Mouse (Mus musculus) retina, adult 2 months (tissue): Measurements from ENCODE around the gene Mmel1.

ENCODE experiments used
- DNase-seq: peaks from one replicate; pipeline ENCODE4 v3.0.0-alpha.2; 2012; ENCODE audit warnings: low read depth, low spot score

Mmel1 gene

DNA sequence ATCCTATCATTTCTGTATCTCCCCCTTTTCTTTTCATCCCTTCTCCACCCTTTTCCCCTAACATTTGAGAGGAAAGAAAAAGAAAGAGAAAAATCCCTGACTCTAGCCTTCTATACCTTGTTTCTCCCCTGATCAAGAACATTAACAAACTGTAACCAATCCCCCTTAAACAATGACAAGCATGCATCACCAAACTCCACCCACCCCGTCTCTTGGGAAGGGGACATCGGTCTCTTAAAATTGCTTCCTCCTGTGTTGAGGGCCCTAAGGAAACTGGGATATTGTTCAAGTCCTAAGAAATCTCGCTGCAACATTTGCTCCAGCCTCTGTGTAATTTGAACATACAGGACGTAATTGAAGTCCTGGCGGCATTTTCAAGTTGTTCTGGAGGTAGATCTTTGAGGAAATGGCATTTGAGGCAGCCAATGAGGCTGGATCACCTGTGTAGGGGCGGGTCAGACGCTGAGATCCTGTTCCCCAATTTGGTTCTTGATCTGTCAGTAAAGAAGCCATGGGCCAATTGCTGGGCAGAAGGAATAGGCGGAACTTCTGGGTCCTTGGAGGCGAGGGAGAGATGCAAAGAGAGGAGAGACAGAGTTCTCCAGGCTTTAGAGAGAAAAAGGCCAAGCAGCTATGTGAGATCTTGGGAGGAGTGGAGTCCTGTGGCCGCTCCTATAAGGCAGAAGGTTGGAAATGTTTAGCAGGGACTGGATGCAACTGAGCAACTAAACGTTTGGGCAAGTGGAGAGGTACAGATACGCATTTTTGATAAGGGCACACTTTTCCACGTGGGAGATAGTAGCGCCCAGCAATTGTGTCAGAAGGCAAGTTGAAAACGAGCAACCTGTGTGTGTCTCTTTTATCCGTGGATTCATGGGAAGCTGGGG, 35.0 kb downstream of the Mmel1 start:
- no peak for DNase-seq

GRCm38 (mm10) chr4:154907833-154908232, 38.4 kb downstream of the Mmel1 start:
- DNase-seq = peak; percentile 50

GRCm38 (mm10) chr4:154908490-154908889, 39.1 kb downstream of the Mmel1 start:
- DNase-seq = no peak

- no peak for DNase-seq
Measured at GRCm38 (mm10) chr4:154910606-154911522, 41.5 kb downstream of the Mmel1 start.

DNA sequence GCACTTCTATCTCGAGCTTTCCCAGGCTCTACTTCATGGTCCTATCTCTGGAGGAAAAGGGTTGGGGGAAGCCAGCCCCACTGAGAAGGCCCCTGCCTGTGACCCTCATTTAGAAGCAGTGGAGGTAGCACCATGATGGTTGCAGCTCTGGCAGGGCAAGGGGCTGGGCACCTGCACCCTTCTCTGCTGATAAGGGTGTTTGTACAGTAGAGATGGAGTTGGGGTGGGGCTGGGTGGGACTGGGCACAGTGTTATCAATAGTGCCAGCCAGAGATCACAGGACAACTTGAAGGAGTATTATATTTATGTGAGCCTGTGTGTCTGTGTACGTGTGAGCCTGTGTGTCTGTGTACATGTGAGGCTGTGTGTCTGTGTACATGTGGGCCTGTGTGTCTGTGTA, 42.3 kb downstream of the Mmel1 start:
- DNase-seq = no peak

DNA sequence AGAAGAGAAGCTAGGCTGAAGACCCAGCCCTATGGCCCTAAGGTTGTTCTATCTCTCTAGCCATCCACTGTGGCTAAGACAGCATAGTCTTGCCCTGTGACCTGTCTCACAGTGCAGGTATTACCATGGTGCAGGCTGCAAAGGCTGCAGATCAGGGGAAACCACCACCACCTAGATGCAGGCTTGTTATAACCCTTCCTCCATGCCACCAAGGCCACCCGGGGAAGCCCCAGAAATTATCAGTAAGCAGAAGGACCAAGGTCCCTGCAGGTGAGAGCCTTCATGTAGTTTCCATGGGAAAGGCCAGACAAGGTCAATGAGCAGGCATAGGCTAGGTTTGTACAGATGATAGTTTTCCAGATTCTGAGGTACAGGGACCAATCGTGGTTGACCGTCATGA, 44.5 kb downstream of the Mmel1 start:
- no peak for DNase-seq

DNA sequence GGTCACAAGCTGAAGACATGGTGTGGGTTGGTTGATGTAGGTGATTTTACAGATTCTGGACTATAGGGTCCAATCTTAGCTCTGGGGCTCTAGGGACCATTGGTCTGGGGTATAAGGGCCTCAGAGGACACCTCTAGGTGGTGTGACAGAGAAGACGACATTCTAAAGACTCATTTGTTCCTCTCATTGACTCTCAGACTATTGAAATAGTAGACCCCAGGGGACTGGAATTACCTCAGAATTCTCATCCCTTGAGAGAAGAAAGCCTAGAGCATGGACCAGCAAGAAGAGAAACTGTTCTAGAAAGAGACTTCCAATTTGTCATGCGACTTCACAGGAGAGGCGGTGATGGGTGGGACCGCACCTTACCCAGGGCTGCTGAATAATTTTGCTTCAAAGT, 44.9 kb downstream of the Mmel1 start:
- DNase-seq = no peak

DNA sequence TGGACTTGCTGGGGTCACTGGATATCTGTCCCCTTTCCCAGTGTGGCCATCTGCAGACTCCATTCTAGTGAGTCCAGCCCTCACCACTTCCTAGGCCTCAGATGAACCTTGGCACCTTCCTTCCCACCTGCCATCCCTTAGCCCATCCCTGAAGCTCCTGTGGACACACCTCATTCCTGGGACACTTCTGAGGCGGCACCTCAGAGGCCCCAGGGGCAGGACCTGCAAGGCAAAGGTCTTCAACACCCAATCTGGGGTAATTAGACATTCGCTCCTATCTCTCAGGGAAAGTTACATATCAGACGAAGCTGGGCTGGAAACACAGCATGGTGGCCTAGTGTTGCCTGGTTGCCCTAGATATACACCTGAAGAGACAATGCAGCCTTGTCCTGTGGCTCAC, 45.3 kb downstream of the Mmel1 start:
- DNase-seq = no peak

DNA sequence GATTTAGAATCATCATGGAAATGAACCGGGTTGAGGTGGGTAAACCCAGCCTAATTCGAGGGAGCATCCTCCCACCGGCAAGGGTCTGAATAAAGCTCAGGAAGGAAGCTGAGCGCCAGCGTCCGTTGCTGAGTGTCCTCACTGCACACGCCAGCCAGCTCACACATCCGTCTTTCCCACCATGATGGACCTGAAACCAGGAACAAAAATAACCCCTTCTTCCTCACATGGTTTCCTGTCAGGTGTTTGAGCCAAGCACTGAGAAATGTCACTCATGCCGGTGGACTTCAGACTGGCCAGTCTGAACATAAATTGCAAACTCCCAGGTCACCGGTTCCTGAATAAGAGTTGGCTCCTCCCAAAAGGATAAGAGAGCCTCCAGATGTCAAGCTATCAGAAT, 45.9 kb downstream of the Mmel1 start:
- no peak for DNase-seq

DNA sequence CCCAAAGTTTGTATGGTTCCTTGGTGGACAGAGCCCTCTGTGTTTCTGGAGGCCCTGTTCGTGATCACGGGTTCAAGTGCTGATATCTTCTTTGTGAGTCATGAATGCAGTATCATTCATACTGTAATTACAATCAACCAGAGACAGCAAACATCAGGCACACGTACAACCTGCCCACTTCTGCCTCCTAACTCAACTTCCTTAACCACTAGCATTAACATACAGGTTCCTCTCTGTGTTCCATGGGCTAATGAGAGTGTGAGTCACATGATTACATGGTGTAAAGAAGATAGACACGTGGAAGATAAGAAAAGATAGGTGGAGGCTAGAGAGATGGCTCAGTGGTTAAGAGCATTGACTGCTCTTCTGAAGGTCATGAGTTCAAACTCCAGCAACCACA, 47.3 kb downstream of the Mmel1 start:
- no peak for DNase-seq

DNA sequence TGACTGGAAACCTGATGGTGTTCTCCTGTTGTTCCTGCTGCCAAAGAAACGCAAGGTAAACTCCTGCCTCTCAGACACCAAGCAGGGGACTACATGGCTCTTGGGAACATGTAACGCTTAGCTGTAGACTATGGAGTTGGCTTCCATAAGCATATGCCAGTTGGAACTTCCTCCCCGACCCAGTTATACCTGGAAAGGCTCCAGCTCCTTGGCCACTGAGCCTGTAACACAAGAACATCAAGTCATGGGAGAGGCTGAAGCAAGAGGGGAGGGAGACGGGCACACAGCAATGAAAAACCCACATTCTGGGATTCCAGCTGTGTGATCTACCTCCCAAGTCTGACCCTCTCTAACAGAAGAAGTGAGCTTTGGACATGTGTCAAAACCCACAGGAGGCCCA, 52.9 kb downstream of the Mmel1 start:
- DNase-seq = no peak

DNA sequence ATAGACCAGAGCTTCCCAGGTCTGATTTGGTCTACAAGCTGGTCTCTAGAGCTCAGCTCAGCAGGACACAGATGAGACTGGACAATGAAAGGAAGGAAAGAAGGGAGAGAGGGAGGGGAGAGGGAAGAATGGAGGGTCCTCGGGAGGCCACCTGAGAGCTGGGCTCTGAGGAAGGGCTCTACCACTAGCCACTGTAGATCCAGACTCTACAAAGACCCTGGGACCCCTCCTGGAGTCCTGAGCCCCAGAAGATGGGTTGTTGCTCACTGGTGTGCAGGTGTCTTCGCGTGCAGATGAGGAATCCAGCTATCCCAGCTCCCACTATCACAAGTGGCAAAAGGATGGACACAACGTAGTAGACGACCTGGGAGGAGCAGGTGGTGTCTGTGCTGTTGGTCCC, 53.5 kb downstream of the Mmel1 start:
- no peak for DNase-seq

DNA sequence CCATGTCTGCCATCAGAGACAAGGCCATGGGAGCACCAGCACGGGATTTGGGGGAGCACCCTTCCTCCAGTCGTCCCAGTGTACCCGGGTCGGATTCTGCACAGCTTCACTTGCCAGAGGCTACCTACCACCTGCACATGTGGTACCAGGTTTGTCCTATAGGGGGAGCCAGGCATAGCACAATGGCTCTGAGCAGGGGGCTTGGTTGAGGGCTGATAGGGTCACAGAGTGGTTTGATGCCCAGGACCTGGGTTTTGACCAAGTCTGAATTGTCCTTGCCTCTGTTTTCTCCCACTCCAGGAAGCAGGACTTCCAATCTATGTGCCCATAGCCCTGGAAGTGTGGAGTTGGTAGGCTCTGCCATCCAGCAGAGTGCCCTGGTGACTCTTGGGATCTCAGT, 56.0 kb downstream of the Mmel1 start:
- DNase-seq = no peak

GRCm38 (mm10) chr4:154926969-154927898, 57.8 kb downstream of the Mmel1 start:
- no peak for DNase-seq

GRCm38 (mm10) chr4:154927899-154928337, 58.5 kb downstream of the Mmel1 start:
- no peak for DNase-seq

DNA sequence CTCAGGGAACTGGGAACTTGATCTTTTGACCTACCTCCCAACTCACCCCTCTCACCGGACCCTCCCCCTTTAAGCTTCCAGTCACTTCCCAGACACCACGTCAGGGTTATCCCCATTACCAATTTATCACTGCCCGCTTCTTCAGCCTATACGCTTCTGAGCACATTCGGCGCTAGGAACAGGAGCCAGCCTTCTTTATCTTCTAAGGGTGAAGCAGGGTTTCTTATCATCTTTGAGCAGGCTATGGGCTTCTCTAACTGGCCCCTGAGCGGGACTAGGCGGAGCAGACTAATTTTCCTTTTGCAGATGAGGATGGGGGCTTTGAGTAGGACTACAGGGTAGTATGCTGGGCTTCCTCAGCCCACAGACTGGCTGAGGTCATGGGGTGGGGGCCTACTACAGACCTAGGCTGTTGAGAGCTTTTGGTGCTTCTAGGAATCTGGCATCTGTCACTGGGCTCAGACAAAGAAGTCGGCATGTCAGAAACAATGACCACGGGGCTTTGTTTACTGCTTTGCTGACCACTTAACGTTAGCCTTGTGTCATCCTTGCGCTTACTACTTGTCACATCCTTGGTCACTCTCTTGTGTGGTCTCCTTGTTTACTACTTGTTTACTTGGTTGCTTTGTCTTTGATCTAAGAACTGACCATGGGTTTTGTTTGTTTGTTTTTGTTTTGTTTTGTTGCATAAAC, 59.2 kb downstream of the Mmel1 start, which contains the start of gene Tnfrsf14:
Tnfrsf14 (minus strand) TSS at position 169 of the 693 bp plus-strand sequence.
- no peak for DNase-seq

- no peak for DNase-seq
Measured at GRCm38 (mm10) chr4:154929088-154929660, 59.8 kb downstream of the Mmel1 start.

GRCm38 (mm10) chr4:154933306-154933907, 64.0 kb downstream of the Mmel1 start:
- DNase-seq = no peak

- no peak for DNase-seq
Measured at GRCm38 (mm10) chr4:154934800-154935199, 65.4 kb downstream of the Mmel1 start.

DNA sequence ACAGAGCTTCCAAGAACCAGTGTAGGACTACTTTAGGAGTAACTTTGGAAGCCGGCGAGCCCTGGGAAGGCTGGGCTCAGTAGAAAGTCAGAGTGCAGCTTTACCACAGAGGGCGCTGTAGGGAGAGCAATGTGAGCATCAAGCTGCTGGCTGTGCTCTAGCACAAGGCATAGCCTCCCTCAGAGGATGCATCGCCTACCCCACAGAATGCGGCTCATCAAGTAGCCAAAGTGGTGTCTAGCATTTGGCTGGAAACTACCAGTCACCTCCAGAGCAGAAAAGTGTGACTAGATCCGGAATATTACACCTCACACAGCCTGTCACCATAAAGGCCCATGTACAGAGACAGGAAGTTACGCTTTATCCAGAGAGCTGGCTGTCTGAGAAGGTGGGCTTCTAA, 66.4 kb downstream of the Mmel1 start:
- DNase-seq = no peak
